Mouse (Mus musculus) embryonic facial prominence, embryonic 10.5 days (tissue): ENCODE measurements around the gene Clca3a1. TPM values are rescaled to one million over a fixed set of nuclear protein-coding genes. Genes with fewer than 3 reads are reported as not detected.
A peak's percentile ranks its signal among the peaks of the same experiment; 100 is the strongest.
"Not testable (repeated sequence)": the region's sequence is repeated elsewhere in the genome, so short reads cannot be mapped to it uniquely, and the experiment has no call there.

Experiments
- DNase-seq: peaks from one replicate; pipeline ENCODE4 v3.0.0-alpha.2; 2017; ENCODE audit warnings: low spot score
- H3K27ac ChIP-seq: fragments of 300-500 bp; sonication (generic); replicated peaks from 2 replicates; pipeline ENCODE4 v1.5.1; 2016; ENCODE audit warnings: mild to moderate bottlenecking
- H3K27me3 ChIP-seq: fragments of 300-500 bp; sonication (generic); replicated peaks from 2 replicates; pipeline ENCODE4 v1.6.1; 2016; ENCODE audit warnings: low read depth, mild to moderate bottlenecking; ENCODE audit not compliant: poor library complexity, severe bottlenecking
- H3K36me3 ChIP-seq: fragments of 300-500 bp; sonication (generic); replicated peaks from 2 replicates; pipeline ENCODE4 v1.6.1; 2016; ENCODE audit warnings: mild to moderate bottlenecking, moderate library complexity
- H3K4me1 ChIP-seq: fragments of 300-500 bp; sonication (generic); 2 replicates; pipeline ENCODE4 v1.6.1; 2016
- H3K4me3 ChIP-seq: fragments of 300-500 bp; sonication (generic); 2 replicates; pipeline ENCODE4 v1.5.1; 2016; ENCODE audit warnings: mild to moderate bottlenecking, moderate library complexity
- H3K9me3 ChIP-seq: fragments of 300-500 bp; sonication (generic); 2 replicates; pipeline ENCODE4 v1.6.1; 2016; ENCODE audit warnings: mild to moderate bottlenecking
- WGBS: fragments of 180-500 bp; shearing (Covaris S2); methylation state at CpG from one replicate; pipeline ENCODE4 v1.1.7; 2016; 5-methylcytosine and 5-hydroxymethylcytosine counted together
- polyA plus RNA-seq: library from polyadenylated mRNA; unstranded; fragments of >200 nt; fragmentation: Nextera tagmentation; extraction: Ambion mirVana; gene quantifications from 2 replicates; pipeline ENCODE4 v1.2.1, GENCODE M21; 2016

Gene Clca3a1
- not detected in 2 replicates for polyA plus RNA-seq

DNA sequence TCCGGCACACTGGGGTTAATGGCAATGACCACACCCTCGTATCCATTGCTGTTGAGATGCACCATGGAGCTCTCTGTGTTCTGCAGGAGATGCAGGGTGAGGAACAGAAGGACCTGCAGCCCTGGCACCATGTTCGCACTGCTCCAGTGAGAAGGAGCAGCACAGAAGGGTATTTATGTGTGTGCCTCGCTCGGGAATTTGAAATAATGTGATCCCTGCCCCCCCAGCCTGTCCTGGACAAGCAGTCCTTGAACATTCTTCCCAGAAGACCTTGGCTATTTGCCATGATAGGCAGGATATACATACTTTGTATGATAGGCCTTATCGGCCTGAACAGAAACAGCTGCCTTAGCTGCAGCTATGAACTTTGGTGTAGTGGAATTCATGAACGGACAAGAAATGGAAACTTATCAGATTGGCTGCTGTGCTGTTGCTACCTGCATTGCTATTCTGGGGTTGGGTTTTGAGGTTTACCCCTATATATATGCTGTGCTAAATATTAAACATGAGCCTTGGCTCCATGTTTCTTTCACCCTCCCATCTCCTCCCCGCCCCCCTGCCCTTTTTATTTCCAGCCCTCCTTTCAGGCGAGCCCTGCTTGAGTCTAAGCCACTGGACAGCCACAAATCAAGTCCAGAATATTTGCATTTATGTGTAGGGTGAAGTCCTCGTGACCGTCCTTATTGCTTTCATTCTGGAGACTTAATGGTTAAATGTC, at the start of gene Clca3a1:
Clca3a1 (minus strand) TSS at position 386 of the 718 bp plus-strand sequence.
- 88% methylated on average over 11 of the region's 11 CpGs for WGBS
- no peak for DNase-seq
- H3K4me1 ChIP-seq = no peaks in the 10 kb centered on the region
- H3K4me3 ChIP-seq = no peak within 1 kb of the TSS
- H3K27me3 ChIP-seq = no peaks in the 10 kb centered on the region
- H3K27ac ChIP-seq = no peak within 1 kb of the TSS
- no peaks in the 10 kb centered on the region for H3K9me3 ChIP-seq
- no peaks in the 10 kb centered on the region for H3K36me3 ChIP-seq

- not testable (repeated sequence) for H3K27ac ChIP-seq, H3K4me1 ChIP-seq, H3K36me3 ChIP-seq, H3K9me3 ChIP-seq, DNase-seq, H3K4me3 ChIP-seq, H3K27me3 ChIP-seq
- 79% methylated on average over 16 of the region's 17 CpGs for WGBS
Measured at GRCm38 (mm10) chr3:144808153-144808925, 47.6 kb upstream of the Clca3a1 start.

GRCm38 (mm10) chr3:144806626-144807025, 45.8 kb upstream of the Clca3a1 start:
- H3K4me3 ChIP-seq, H3K27ac ChIP-seq, H3K36me3 ChIP-seq, H3K4me1 ChIP-seq, H3K27me3 ChIP-seq, DNase-seq, H3K9me3 ChIP-seq: not testable (repeated sequence)
- 86% methylated on average over 2 of the region's 2 CpGs for WGBS

DNA sequence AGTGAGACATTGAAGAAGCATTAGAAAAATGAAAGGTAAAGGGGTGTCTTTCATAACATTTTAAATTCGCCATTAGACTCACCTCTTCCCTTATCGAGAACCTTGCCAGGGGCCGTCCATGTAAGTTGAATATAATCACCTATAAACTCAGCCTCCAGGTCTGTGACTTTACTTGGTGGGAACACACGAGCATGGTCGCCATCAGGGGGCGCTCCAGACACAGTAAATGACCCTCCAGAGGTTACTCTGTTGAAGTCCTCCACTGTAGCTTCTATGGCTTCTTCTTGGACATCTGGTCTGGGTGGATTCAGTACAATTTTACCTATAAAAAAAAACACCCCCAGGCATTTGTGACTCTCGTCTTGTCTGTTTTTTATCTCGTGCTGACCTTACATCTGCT, 41.1 kb upstream of the Clca3a1 start:
- Histone ChIP-seq H3K4me3 (no peak overlapping the region), H3K27me3 (no peaks in the 10 kb centered on the region), H3K4me1 (no peaks in the 10 kb centered on the region), H3K9me3 (no peaks in the 10 kb centered on the region), H3K27ac (no peak overlapping the region), H3K36me3 (no peaks in the 10 kb centered on the region)
- 32% methylated on average over 8 of the region's 8 CpGs for WGBS
- peak; percentile 61 for DNase-seq

GRCm38 (mm10) chr3:144785181-144786148, 24.7 kb upstream of the Clca3a1 start:
- Histone ChIP-seq H3K9me3 (no peaks in the 10 kb centered on the region), H3K36me3 (no peaks in the 10 kb centered on the region), H3K4me1 (no peaks in the 10 kb centered on the region), H3K27me3 (no peaks in the 10 kb centered on the region), H3K4me3 (no peak overlapping the region), H3K27ac (no peak overlapping the region)
- no peak for DNase-seq
- 83% methylated on average over 11 of the region's 11 CpGs for WGBS

GRCm38 (mm10) chr3:144765161-144765560, 4.4 kb upstream of the Clca3a1 start:
- Histone ChIP-seq H3K9me3 (no peaks in the 10 kb centered on the region), H3K27me3 (no peaks in the 10 kb centered on the region), H3K4me3 (no peak overlapping the region), H3K27ac (no peak overlapping the region), H3K4me1 (no peaks in the 10 kb centered on the region), H3K36me3 (no peaks in the 10 kb centered on the region)
- WGBS = 92% methylated on average over 4 of the region's 4 CpGs
- no peak for DNase-seq

DNA sequence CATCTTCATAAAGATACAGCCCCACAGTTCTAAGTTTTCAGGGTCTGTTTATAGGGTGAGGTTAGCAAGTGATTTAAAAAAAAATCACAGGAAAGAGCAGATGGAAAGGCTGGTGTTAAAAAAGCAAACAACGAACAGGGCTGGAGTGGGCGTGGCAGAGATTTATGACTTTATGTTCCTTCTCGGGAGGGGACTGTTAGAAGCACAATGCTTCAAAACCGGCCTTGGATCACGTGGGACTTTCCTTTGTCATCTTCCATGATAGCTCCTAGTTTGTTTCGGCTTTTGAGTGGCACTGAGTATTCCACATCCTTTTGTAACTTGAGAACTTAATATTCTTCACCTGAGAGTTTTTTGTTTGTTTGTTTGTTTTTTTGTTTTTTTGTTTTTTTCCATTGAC, 677 bp upstream of the Clca3a1 start:
- DNase-seq = no peak

DNA sequence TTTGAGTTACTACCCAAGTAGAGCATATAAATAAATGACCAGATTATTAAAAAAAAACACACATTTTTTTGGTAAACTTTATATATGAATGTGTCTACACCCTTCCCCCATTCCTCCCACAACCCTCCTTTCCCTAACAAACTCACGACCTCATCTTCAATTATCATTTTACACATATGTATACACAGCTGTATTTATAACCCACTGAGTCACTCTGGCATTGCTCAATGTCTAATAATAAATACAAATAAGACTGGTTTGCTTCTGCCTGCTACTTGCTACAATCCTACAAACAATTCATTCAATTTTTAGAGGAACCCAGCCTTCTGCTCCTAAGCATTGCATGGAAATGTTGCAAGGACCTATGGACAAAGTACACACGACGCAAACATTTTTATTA, 1.1 kb downstream of the Clca3a1 start:
- H3K27me3 ChIP-seq = no peaks in the 10 kb centered on the region
- WGBS = 87% methylated on average over 3 of the region's 3 CpGs
- no peaks in the 10 kb centered on the region for H3K4me1 ChIP-seq
- no peaks in the 10 kb centered on the region for H3K36me3 ChIP-seq
- H3K9me3 ChIP-seq = no peaks in the 10 kb centered on the region
- no peak for DNase-seq
- no peak overlapping the region for H3K27ac ChIP-seq
- no peak overlapping the region for H3K4me3 ChIP-seq

More for the DNA sequence above, 677 bp upstream of the Clca3a1 start:
- H3K9me3 ChIP-seq = no peaks in the 10 kb centered on the region
- H3K4me1 ChIP-seq = no peaks in the 10 kb centered on the region
- 83% methylated on average over 6 of the region's 6 CpGs for WGBS
- H3K4me3 ChIP-seq = no peak overlapping the region
- no peaks in the 10 kb centered on the region for H3K36me3 ChIP-seq
- H3K27me3 ChIP-seq = no peaks in the 10 kb centered on the region
- H3K27ac ChIP-seq = no peak overlapping the region

DNA sequence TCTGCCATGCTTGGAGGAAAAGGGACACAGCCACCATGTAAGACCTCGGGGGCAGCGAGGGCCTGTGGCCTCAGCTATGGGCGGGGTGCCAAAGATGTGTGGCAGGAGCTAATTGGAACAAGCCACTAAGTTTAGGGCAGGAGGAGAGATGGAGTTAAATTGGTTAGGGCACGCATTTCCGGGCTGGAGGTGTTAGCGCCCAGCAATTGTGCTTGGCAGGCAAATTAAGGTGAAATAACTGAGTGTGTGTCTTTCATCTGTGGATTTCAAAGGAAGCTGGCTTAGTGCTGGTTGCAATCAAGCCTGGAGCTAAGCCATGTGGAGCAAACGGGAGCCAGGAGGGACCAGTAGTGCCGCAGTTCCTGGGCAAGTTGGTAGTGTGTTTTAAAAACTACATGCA, 4.7 kb downstream of the Clca3a1 start:
- not testable (repeated sequence) for H3K27me3 ChIP-seq, H3K27ac ChIP-seq, DNase-seq, H3K4me1 ChIP-seq, H3K9me3 ChIP-seq, H3K36me3 ChIP-seq, H3K4me3 ChIP-seq
- 84% methylated on average over 8 of the region's 8 CpGs for WGBS

DNA sequence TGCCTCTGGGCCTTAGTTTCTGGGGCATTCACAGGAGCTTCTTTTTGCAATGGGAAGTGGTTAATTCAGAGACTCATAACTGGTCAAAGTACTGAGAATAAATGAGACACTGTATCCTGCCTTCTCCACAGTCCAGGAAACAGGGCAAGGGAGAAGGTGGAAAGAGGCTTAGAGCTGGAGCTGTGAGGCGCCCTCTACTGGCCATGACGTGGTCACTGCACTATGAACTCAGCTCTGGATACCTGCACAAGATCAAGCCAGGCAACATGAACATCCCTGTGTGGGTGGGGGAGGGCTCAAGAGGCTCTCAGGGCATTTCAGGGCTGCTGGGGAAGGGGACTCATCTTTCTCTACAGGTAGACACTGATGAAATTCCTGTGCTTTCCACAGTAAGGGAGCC, 7.7 kb downstream of the Clca3a1 start:
- Histone ChIP-seq H3K27ac (no peak overlapping the region), H3K9me3 (no peaks in the 10 kb centered on the region), H3K36me3 (no peaks in the 10 kb centered on the region), H3K4me1 (no peaks in the 10 kb centered on the region), H3K4me3 (no peak overlapping the region), H3K27me3 (no peaks in the 10 kb centered on the region)
- 0% methylated on average over 2 of the region's 2 CpGs for WGBS
- DNase-seq = peak; percentile 12

- H3K27ac ChIP-seq, H3K36me3 ChIP-seq, H3K4me1 ChIP-seq, DNase-seq, H3K9me3 ChIP-seq, H3K4me3 ChIP-seq, H3K27me3 ChIP-seq: not testable (repeated sequence)
- 72% methylated on average over 20 of the region's 21 CpGs for WGBS
Measured at GRCm38 (mm10) chr3:144749062-144749963, 11.5 kb downstream of the Clca3a1 start.
